Mouse (Mus musculus): ENCODE measurements around the gene Klrc2. TPM values are rescaled to one million over a fixed set of nuclear protein-coding genes. Genes with fewer than 3 reads are reported as not detected.
"Not testable (repeated sequence)": the region's sequence is repeated elsewhere in the genome, so short reads cannot be mapped to it uniquely, and the experiment has no call there.

Gene Klrc2
- total RNA-seq (2021): not detected
- long read RNA-seq, experiment 1: 0 reads
- long read RNA-seq, experiment 2: 0 reads

DNA sequence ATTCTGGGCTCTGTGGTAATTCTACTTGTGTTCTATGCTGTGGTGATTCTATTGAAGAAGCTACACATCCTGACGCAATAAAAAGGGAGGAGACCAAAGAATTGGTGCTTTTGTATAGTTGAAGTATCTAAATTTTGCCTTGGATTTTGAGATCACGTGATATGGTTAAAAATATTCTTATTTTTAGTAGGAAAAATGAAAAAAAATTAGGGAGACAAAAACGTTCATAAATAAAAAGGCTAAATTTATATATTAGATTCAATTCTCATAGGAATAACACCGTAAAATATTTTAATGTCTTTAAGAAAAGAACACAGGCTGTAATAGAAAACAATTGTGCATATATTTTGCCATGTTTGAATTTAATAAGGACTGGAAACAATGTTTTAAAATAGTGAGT lies at the start of gene Klrc2:
Gene Klrc2, minus strand, starts transcription at position 101 of the 400 bp plus-strand sequence.
- not testable (repeated sequence) for DNase-seq

GRCm38 (mm10) chr6:129691436-129691835 lies 30.9 kb upstream of the Klrc2 start:
- peak; percentile 44 for DNase-seq

DNA sequence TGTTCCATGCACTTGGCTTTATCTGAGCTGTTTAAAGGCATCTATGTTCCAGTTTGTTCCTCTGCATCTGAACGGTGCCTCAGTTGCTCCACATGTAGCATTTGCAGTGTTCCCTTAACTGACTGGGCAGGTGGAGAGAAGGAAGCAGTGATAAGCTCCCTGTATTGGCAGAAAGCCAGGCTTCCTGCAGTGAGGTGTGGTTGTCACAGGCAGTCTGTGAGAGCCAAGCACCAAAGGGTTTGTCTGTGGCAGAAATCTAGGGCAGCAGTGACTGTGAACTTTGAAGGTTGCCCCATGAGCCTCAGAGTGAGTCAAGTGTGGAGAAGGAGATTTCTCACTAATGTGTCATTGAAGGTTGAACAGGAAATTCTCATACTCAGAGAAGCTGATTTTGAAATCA lies 19.9 kb upstream of the Klrc2 start:
- DNase-seq: peak; percentile 4

- DNase-seq: no peak
Measured at GRCm38 (mm10) chr6:129678873-129679272, 18.4 kb upstream of the Klrc2 start, which contains the start of gene Klrc1. TSS of gene Klrc1 (minus strand) at chr6:129678973.

DNA sequence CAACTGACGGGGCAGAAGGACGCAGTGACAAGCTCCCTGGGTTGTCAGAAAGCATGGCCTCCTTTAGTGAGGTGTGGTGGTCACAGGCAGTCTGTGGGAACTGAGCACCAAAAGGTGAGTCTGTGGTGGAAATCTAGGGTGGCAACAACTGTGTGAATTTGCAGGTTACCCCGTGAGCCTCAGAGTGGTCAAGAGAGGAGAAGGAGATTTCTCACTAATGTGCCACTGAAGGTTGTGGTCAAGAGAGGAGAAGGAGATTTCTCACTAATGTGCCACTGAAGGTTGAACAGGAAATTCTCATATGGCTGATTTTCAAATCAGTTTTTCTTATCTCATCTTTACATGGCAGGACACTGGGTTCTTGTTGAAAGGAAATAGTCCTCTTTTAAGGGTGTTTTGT lies 812 bp upstream of the Klrc2 start:
- DNase-seq: not testable (repeated sequence)

GRCm38 (mm10) chr6:129644054-129644453 lies 16.4 kb downstream of the Klrc2 start:
- DNase-seq: not testable (repeated sequence)

GRCm38 (mm10) chr6:129643237-129643636 lies 17.3 kb downstream of the Klrc2 start, which contains the start of gene Klrc3:
TSS of gene Klrc3 (minus strand) at chr6:129643337.
- DNase-seq: not testable (repeated sequence)

GRCm38 (mm10) chr6:129631046-129631445 lies 29.4 kb downstream of the Klrc2 start:
- not testable (repeated sequence) for DNase-seq

DNA sequence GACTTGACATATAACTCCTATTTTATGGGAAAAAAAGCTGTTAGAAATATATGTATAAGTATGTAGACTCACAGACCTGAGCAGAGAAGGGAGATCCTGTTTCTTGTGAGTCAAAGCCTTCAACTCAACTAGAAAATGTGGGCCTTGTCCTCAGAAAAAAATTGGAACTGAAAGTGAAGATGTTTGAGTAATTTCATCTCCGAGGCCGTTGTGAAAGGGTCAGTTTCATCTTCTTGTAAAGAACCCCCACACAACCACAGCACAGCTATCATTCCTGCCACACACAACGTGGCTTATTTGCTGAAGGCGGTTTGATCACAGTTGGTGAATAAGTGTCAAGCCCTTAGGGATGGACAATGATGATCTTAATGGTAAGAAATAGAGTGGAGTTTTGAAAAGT lies 36.8 kb downstream of the Klrc2 start, which contains the start of gene Klrk1:
Gene Klrk1, minus strand, starts transcription at position 130 of the 400 bp plus-strand sequence.
- DNase-seq: no peak

DNA sequence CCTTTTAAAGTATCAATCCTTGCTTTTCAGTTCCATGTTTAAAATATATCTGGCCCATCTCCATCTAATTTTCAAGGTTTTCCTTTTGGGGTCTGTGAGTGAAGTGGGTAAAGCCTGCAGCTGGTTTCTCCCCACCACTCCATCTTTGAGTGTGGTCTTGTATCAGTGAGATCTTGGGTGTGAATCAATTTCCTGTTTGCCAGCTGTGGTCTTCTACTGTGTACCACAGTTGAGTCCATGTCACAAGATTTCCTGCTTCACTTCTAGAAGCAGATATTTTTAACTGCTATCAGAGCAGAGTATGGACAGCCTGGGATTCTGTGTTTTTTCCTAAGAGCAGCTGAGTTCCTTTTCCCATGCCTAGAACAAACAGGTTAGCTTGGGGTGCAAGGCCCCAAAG lies 52.1 kb downstream of the Klrc2 start:
- DNase-seq: no peak

Small RNA genes lying within 50 kb of the gene (microRNA-seq; reads per million reads assigned to microRNA genes)
- not detected for gene Mir680-1

Other genes with a start within 250 kb of the Klrc2 start
- 10 to 100 TPM in 1 of 2 experiments, 1 to 10 TPM in 1; 7.2 to 11.4 TPM for gene Clec1a, start 208.7 kb downstream of the Klrc2 start, total RNA-seq (2021)
- gene Olr1, start 153.5 kb downstream of the Klrc2 start, total RNA-seq (2021): under 1 TPM in 1 of 2 experiments, not detected in 1; 0.09 TPM
- not detected for gene Tmem52b, start 148.1 kb downstream of the Klrc2 start, total RNA-seq (2021)
- gene Gabarapl1, start 127.5 kb downstream of the Klrc2 start, total RNA-seq (2021): 100 to 1,000 TPM; 141 to 191 TPM
- not detected for gene Klre1, start 82.8 kb downstream of the Klrc2 start, total RNA-seq (2021)
- gene Klrd1, start 68.9 kb downstream of the Klrc2 start, total RNA-seq (2021): 1 to 10 TPM; 1.2 to 1.7 TPM
- under 1 TPM; 0.21 to 0.30 TPM for gene Klrk1, start 36.8 kb downstream of the Klrc2 start, total RNA-seq (2021)
- gene Klrc3, start 17.4 kb downstream of the Klrc2 start, total RNA-seq (2021): not detected
- gene Klrc1, start 18.3 kb upstream of the Klrc2 start, total RNA-seq (2021): under 1 TPM in 1 of 2 experiments, not detected in 1; 0.48 TPM
- gene Klri1, start 56.4 kb upstream of the Klrc2 start, total RNA-seq (2021): under 1 TPM in 1 of 2 experiments, not detected in 1; 0.36 TPM
- not detected for gene Klri2, start 79.8 kb upstream of the Klrc2 start, total RNA-seq (2021)
- gene Gm156, start 123.6 kb upstream of the Klrc2 start, total RNA-seq (2021): not detected
- gene Gm17631, start 202.0 kb upstream of the Klrc2 start, total RNA-seq (2021): not detected
- not detected for gene Klra17, start 216.0 kb upstream of the Klrc2 start, total RNA-seq (2021)

Measured in adrenal gland, postnatal 10 days (tissue).